Mouse (Mus musculus) layer of hippocampus, adult 8-10 months (tissue): ENCODE measurements at regions not wholly inside any gene's neighbourhood (a gene's known extent, or its start where the extent isn't known, plus 50 kb on each side); places are given as distances from the start of the nearest gene placed in this dataset.
A peak's percentile ranks its signal among the peaks of the same experiment; 100 is the strongest.

Source experiments
- DNase-seq, 2 experiments: peaks; one replicate each; pipeline ENCODE4 v3.0.0; 2022; ENCODE audit warnings: low spot score in 2 of 2

GRCm38 (mm10) chr3:34593279-34593678, 56.9 kb upstream of the Sox2 start:
- DNase-seq, result no peak

- DNase-seq, result no peak
These were observed 72.2 kb upstream of the Sox2 start for GRCm38 (mm10) chr3:34577896-34578530.

GRCm38 (mm10) chr3:34577115-34577514, 73.1 kb upstream of the Sox2 start:
- DNase-seq, result no peak

- no peak for DNase-seq
These were observed 74.0 kb upstream of the Sox2 start for GRCm38 (mm10) chr3:34576159-34576558.

GRCm38 (mm10) chr3:34574711-34575350, 75.4 kb upstream of the Sox2 start:
- no peak for DNase-seq

GRCm38 (mm10) chr3:34573312-34573711, 76.9 kb upstream of the Sox2 start:
- no peak for DNase-seq

GRCm38 (mm10) chr3:34572081-34572480, 78.1 kb upstream of the Sox2 start:
- peak in 1 of 2 experiments; percentile 45 for DNase-seq

- DNase-seq, result no peak
These were observed 78.6 kb upstream of the Sox2 start for GRCm38 (mm10) chr3:34571630-34572029.

- DNase-seq, result no peak
These were observed 80.2 kb upstream of the Sox2 start for GRCm38 (mm10) chr3:34569998-34570397.

GRCm38 (mm10) chr3:34568086-34568650, 82.0 kb upstream of the Sox2 start:
- DNase-seq, result no peak

GRCm38 (mm10) chr3:34565386-34565785, 84.8 kb upstream of the Sox2 start:
- DNase-seq, result no peak

GRCm38 (mm10) chr3:34562893-34563292, 87.3 kb upstream of the Sox2 start:
- no peak for DNase-seq

- DNase-seq, result no peak
These were observed 88.5 kb upstream of the Sox2 start for GRCm38 (mm10) chr3:34561709-34562108.

GRCm38 (mm10) chr3:34559841-34560703, 90.1 kb upstream of the Sox2 start:
- no peak for DNase-seq

- no peak for DNase-seq
These were observed 91.2 kb upstream of the Sox2 start for GRCm38 (mm10) chr3:34558821-34559520.

- no peak for DNase-seq
These were observed 97.5 kb upstream of the Sox2 start for GRCm38 (mm10) chr3:34552542-34553208.

GRCm38 (mm10) chr3:34551069-34551468, 99.1 kb upstream of the Sox2 start:
- no peak for DNase-seq

- no peak for DNase-seq
These were observed 100.0 kb upstream of the Sox2 start for GRCm38 (mm10) chr3:34550189-34550588.

GRCm38 (mm10) chr3:34532451-34532850, 117.8 kb upstream of the Sox2 start:
- peak; percentile 25 to 44 for DNase-seq

GRCm38 (mm10) chr3:34531836-34532235, 118.4 kb upstream of the Sox2 start:
- no peak for DNase-seq

GRCm38 (mm10) chr3:34527546-34527945, 122.7 kb upstream of the Sox2 start:
- no peak for DNase-seq
